Mouse (Mus musculus): ENCODE measurements around the gene Rabac1.

GRCm38 (mm10) chr7:24993081-24993480 is 20.5 kb upstream of the Rabac1 start:
- TF ChIP-seq CTCF (IDR thresholded peaks at IDR 0.05; ENCODE audit: borderline replicate concordance, insufficient read depth, low read length), result no peak
- TF ChIP-seq POLR2A (IDR thresholded peaks at IDR 0.05; ENCODE audit: low read depth, low read length), result no peak
